Mouse (Mus musculus) cerebellum, adult 18-20 months (tissue): Measurements from ENCODE around the gene Lrrk1.

Experiments used
- DNase-seq, 2 experiments: peaks; one replicate each; pipeline ENCODE4 v3.0.0; 2021

Lrrk1 gene

DNA sequence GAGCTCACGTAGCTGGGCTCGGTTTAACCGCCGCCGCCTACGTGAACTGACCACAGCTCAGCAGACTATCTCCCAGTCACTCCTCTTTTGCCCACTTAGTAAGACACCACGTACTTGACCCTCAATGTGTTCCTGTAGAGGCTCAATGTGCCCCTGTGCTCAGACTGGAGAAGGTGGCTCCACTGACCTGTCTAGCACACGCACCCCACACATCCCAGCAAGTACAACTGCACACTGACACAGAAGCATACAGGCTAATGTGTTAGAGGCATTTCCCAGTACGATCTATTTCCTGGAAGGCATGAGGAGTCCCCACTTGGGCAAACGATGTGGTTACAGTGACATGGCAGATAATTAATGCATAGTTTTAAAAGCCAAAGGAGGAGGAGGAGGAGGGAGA is 11.6 kb downstream of the Lrrk1 start:
- no peak for DNase-seq

DNA sequence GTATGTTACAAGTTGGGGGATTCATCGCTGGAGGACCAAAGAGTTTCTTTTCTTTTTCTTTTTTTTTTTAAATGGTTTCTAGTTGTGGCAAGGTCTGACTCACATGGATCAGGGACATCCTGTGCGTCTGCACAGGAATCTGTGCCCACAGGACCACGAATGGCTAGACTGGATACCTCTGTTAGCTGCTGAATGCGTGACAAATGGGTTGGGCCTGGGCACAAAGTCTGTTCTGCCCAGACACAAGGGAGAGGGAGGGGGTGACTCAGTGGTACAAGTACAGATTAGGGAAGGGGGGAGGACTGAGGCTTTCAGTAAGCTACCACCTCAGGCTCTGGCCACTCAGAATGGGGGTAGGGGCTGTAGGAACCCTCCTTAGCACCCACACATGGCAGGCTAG is 12.4 kb downstream of the Lrrk1 start:
- no peak for DNase-seq

DNA sequence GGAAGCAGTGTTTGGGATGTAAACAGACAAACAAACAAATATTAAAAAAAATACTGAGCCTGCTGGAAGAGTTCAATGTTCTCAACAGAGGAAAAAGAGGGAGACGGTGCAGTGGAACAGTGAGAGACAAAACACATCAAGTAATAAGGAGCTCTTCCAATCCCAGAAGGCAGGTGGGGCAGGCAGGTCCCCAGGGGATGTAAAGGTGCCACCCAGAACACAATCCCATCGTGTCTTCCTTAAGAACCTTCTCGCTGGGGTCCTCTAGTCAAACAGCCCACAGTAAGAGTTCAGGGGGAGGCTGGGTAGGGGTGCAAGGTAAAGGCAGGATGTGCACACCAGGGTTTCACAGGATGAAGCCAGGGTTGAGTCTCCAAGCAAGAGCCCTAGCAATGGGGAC is 14.8 kb downstream of the Lrrk1 start:
- DNase-seq, result no peak

DNA sequence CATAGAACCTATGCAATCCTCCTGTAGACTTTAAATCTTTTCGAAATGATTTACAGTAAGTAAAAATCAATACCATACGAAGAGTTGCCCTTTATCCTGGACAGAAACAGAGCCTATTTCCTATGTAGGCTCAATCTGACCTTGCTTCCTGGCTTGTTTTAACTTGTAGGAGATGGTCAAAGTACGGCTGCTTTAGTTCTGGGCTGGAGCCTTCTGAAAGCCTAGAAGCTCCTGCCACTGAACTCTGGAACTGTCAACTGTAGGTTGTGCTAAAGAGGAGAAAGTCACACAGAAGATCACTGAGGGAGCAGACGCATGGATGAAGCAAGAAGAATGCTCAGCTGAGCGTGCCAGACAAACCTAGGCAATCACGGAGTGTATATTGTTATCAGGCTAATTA is 17.2 kb downstream of the Lrrk1 start:
- DNase-seq, result no peak

DNA sequence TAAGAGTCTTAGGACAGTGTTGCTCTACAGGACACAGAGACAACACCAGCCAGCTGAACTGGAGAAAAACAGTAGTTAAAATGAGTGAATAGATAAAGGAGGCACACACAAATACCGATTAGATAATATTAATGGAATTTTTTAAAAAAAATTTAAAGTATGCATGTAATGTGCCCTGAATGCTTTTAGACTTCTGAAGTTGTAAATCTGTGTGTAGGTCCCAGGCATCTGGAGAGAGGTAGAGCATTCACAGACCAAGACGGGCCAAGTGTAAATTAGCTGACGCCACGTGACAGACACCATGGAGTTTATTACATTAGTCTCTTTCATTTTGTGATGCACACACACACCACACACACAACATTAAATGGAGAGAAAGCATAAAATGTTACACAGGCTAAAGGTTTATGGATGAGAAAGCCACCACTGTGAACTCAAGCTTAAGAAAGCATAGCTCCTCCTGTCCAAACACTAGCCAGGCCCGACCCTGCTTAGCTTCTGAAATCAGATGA is 18.2 kb downstream of the Lrrk1 start:
- DNase-seq, result no peak

DNA sequence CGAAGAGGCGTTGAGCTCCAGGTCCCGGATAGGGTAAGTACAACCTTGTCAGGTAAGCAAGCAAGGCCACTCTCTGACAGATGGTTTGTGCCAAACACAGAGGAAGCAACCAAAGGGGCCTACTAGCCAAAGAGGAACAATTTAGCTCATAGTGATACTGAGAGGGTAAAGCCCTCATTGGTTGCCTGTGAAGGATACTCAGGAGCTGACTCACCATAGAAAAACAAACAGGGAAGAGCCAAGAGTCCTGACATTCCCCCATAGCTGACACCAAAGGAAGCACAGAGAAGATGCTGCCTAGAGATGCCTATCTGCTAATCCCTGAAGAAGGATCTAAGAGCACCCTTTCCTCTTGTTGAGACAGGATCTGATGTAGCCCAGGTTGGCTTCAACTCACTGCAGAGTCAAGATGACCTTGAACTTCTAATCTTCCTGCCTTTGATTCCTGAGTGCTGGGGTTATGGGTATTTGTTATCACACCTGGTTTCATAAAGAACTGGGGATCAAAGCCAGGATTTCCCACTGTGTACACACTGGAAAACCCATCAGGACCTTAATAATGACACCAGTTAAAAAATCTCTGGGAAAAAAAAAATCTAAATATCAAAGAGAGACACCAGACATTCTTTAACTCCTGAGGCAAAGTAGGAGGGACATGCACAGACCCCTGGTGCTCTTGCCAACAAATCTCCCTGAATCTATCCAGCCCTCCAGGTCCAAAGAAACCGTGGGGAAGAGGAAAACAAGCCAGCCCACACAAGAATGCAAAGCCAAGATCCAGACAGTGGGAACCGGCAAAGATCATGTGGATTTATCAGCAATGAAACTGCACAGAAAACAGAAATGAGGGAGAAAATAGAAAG is 18.8 kb downstream of the Lrrk1 start:
- DNase-seq, result no peak

DNA sequence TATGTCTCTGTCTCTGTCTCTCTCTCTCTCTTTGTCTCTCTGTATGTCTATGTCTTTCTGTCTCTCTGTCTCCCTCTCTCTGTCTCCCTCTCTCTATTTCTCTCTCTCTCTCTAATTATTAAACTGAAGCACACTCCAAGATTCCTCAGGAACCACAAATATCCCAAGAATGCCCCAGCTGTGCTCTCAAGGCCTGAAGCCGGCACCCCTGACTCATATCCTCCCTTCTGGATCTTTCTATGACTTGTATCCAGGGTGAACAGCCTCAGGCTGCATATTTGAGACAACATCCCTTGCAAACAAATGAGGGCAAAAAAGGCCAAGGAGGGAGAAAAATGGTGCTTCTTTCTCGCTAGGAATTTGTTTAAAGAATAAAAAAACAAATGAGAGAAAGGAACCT is 22.2 kb downstream of the Lrrk1 start, which contains the start of gene Gm10974:
TSS of gene Gm10974 (plus strand) at position 2 of the 400 bp plus-strand sequence.
- no peak for DNase-seq

DNA sequence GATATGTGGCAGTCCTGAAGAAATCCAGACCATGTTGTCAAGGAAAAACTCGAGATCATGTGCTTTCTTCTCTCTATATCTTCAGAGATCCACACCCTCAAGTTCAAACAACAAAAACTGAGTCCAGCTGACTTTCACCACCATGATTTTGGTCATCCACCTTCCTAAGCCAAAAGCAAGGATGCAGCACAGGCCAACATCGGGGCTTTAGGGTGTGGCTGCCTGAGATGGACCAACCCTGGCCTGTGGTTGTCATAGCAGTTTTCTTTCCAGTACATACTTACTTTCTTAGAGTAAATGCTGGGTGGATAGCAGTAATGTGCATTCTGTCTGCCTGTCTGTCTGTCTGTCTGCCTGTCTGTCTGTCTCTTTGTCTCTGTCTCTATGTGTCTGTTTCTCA is 22.7 kb downstream of the Lrrk1 start:
- no peak for DNase-seq

DNA sequence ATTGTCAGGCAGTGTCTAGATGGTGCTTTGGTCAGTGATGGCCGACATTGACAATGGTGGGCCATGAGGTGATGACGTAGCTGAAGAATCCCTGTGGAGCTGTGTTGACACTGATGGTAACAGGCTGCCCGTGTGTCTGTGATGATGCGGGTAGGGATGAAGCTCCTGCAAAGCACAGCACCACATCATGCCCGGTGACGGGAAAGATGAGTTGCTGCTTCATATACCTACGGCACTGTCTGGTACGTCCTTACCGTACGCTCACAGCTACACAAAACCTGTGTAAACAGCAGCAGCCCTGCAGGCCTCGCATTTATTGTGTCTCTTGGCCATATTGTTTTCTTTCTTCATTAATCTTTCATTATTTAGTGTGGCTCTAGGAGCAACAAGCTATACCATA is 23.7 kb downstream of the Lrrk1 start:
- DNase-seq, result no peak

DNA sequence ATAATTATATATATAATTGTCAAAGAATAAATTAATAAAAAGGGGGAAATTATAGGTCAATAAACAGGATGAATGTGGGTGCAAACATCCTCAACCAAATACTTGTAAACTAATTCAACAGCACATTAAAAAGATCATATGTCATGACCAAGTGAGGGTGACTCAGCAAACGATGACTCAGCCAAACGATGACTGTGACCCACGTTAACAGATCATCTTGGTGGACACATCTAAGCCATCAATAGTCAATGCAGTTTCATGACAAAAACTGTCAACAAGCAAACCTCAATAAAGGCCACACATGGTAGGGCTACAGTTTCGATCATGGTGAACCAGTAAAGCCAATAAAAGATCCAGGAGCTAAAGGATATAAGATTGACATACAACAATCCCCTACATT is 29.1 kb downstream of the Lrrk1 start:
- no peak for DNase-seq

DNA sequence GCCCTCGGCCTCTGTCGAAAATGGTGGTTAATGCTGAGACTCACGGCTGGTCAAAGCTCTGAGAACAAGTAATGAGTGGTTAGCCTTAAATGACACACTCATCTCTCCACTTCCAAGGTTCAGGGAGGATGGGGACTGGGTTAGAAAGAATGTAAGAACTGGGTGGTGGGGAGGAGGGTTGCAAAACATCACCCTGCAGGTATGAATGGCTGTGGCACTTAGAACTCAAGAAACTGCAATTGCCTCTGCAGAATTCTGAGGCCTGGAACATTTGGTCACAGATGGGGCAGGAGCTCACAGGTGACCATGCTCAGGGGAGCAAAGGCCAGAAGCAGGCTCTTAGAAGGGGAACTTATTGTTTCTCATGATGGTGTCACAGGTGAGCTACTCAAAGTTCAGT is 29.7 kb downstream of the Lrrk1 start:
- DNase-seq, result no peak

DNA sequence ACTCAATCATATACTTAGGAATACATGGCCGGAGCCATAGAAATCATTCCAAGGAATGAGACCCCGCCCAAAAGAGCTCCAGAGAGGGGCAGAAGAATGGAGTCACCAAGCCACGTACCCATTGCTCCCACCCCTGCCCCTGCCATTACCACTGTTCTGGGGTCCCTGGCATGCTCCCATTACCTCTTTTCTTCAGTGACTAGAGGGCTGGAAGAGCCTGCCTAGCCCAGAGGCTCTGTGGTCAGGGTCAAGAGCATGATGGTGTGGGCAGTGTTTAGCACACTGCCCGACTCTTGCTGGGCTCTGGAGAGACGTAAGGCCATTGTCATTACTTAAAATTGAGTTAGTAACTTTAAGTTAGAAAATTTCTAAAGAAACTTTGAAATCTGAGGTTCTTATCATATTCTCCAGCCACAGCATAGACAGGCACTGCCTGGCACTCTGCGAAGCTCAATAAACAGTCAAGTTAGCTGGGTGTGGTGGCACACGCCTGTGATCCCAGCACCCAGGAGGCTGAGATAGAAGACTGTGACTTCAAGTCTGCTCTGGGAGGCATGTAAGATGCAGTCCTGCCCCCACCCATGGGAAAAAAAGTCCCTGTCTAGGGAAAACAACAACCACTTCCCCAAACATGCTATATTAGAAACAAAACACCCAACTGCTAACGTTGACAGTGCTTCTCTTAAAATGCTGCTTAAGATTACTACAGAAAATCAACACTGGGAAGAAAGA is 32.2 kb downstream of the Lrrk1 start:
- no peak for DNase-seq

DNA sequence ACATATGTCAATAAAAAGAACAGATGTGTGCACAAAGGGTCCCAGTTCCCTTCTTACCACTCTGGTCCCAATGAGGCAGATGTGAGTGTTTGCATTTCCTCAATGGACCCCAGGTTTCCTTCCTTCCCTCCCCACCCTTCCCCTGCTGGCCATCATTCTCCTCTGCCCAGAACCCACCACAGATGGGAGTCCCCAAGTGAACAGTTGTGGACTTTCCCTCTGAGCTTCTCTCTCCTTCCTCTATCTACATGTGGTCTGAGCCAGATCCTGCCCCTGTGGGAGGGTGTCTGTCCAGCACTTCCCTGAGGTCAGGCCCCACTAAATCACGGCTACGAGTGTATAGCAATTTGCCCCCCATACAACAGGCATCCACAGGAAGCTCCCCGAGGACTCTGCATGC is 33.2 kb downstream of the Lrrk1 start:
- no peak for DNase-seq

DNA sequence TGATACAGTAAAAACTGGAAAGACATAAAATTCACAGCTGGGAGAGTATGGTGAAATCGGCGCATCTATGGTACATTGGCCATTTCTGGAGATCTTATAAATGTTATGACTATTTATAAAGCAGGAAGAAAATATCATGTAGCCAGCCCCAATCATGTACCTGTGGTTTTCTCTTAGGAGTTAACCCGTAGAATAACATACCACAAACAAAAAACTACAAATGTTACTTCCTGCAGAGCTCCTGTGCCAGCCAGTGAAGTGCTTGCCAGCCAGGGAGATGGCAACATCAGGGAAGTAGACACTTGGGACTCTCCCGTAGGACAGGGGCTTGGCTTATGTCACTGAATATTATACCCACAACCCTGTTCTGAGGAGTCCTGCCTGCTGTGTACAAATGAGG is 37.1 kb downstream of the Lrrk1 start:
- no peak for DNase-seq

DNA sequence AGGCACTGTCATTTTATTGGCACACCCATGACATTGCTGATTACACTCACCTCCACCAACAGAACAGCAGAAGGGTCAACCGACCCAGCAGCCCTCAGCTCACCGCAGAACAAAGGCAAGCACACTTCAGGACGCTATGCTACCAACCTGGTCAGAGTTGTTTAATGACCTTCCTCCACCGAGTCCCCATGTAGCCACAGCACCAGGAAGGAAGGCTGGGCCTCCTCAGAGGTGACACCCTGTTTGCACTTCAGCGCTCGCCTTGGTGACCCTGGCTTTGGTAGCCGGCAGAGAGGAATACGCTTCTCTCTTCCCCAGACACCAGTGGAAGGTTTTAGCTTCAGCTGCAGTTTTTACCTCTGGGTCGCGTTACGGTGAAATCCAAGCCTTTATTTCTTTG is 38.5 kb downstream of the Lrrk1 start:
- no peak for DNase-seq

DNA sequence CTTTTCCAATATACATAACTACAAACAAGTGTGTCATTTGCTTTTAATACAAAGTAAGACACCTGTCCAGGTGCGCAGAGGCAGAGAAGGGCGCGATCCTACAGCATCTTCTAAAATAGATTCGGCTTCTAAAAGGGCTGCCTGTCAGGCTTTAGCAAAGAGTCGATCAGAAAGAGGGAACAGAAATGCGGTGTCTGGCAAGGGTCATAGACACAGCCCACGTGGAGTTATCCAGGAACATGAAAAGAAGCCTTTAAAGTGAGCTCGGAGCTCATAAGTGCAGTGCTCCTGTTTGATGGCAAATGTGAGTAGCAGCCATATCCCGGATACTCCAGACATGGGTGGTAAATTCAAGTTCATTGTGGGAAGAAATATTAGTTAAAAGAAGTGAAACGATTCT is 39.6 kb downstream of the Lrrk1 start:
- DNase-seq, result no peak

DNA sequence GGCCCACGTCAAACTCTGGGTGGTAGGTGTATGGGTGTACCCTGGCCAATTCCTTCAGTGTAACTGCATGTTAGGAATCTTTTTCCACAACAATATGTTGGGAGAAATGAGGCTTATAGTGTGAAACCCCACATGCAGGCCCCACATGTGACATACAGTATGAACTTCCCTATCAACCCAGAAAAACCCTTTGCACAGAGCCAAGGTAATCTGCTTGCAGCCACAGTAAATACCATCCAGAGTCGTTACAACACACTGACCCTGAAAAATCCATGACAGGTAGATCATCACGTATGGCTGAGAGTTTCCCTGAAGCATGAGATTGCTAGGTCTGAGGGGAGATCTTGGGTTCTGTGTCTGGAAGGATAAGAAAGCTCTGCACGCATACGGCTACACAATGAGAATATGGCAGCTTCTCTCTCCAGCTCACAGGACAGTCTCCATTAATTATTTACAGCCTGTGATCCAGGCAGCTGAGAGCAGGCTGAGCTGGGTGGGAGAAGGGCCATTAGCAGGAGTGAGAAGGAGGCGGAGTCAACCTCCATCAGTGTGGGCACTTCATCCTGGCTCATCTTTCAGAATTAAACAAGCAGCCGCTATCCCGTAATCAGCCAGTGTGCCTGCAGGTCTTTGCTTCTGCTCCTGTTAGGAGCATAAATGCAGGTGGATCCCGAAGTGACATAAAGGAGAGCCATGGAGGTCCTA is 41.0 kb downstream of the Lrrk1 start:
- no peak for DNase-seq

DNA sequence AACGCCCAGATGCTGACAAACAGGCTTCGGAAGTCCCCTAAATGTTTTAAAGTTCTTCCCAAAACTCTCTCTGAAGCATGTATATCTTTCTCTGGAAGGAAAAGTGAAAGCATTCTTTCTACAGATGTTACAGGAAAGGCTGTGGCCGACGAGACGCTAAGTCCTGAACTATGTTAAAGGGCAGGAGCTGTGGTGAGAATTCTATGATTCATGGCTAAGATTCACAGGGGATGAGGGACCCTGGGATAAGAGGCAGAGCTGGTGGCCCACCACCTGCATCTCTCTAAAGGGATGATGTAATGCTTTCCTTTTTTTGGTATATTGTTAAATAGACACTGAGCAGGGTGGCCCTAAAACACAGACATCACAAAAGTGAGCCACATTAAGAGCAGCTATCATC is 44.8 kb downstream of the Lrrk1 start:
- DNase-seq, result no peak

DNA sequence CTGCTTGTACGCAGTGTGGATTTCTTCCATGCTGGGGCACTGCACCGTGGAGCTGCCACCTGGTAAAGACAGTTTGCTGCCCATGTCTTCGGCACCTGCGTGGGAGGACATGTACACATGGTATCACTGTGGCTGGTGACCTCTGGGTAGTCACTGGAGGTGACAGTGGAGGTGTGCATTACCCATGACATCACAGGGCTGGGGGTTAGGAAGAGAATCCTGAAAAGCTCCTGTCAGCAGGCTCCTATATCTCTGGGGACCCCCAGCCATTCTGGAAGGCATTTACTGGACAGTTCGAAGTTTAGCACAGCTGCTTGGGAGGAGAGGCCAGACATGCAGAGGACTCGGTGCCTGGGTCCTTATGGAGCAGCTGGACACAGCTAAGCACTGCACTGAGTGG is 45.3 kb downstream of the Lrrk1 start:
- DNase-seq, result no peak

DNA sequence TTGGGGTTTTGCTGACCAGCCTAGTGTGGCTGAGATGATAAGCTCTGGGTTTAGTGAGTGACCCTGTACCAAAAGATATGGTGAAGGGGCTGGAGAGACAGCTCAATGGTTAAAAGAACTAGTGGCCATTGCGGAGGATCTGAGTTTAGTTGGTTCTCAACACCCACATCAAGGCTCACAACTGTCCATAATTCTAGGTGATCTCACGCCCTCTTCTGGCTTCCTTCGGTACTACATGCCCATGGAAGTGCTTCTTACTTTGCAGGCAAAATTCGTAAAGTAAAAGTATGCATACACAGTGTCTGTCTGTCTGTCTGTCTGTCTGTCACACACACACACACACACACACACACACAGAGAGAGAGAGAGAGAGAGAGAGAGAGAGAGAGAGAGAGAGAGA is 45.8 kb downstream of the Lrrk1 start:
- DNase-seq, result peak; percentile 14 to 28

DNA sequence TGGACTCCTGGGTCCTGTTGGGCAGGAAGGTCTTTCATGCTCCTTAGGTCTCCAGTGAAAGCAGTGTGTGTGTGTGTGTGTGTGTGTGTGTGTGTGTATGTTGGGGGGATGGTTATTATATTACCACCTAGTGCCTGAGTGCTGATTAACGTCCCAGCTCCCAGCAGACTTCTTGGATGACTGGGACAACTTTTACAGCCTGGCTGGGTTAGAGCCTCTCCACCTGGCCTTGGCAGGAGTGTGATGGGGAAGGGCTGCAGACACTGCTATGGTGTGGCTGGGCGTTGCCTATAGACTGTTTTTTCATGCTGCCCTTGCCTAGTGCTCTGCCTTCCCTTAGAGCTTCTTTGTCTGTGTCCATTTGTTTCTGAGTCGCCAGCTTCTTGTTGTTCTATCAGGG is 48.1 kb downstream of the Lrrk1 start:
- no peak for DNase-seq

DNA sequence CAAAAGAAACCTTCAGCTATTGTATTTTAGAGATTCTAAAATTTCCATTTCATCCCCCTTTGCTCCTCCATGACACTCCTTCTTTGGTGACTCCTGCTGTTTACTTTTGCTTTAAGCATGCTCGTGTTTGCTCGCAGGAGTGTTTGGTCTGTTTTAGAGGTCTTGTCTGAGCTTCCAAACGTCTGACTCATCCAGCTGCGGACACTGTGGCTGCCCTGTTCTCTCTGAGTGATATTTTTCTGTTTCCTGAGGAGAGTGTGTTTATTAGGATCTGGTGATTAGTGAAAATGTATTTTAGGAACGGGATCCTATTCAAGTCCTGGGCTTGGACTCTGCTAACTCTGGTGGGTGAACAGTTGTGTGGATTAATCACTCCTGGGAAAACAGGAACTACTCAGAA is 48.5 kb downstream of the Lrrk1 start:
- no peak for DNase-seq

DNA sequence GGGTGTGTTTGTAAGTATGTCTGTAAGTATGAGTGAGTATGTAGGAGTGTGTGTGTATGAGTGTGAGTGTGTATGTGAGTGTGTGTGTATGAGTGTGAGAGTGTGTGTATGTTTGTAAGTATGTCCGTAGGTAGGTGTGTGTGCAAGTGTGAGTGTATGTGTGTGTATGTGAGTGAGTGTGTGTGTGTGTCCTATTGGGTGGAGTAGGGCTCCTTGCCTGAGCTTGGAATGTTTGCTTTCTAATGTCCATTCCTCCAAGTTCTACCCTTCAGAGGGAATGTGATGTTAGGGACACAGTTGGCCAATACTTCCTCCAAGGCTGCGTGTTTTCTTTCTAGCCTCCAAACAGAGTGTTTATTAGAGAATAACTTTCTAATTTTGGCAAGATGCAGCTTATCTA is 51.2 kb downstream of the Lrrk1 start:
- DNase-seq, result no peak
